Mouse (Mus musculus) lung, adult 2 months (tissue): ENCODE data around the gene Mtrf1l.

ENCODE experiments used
- CTCF ChIP-seq: fragments of 200-500 bp; IDR thresholded peaks from 2 replicates; pipeline ENCODE4 v1.5.1; 2011; ENCODE audit warnings: mild to moderate bottlenecking, low read length, control low read depth; ENCODE audit not compliant: insufficient read depth
- POLR2A ChIP-seq: fragments of 200-500 bp; IDR thresholded peaks from 2 replicates; pipeline ENCODE4 v1.6.1; 2011; ENCODE audit warnings: low read depth, mild to moderate bottlenecking, control low read depth, low read length, borderline replicate concordance; ENCODE audit errors: extremely low read depth

GRCm38 (mm10) chr10:5813724-5814123 is 10.0 kb downstream of the Mtrf1l start:
- TF ChIP-seq CTCF (no peak), POLR2A (no peak)
